Mouse (Mus musculus): ENCODE data around the gene Sh3bgrl2. TPM values are rescaled to one million over a fixed set of nuclear protein-coding genes. Genes with fewer than 3 reads are reported as not detected.

The Sh3bgrl2 gene
- total and polyA plus RNA-seq, 3 experiments: not detected

DNA sequence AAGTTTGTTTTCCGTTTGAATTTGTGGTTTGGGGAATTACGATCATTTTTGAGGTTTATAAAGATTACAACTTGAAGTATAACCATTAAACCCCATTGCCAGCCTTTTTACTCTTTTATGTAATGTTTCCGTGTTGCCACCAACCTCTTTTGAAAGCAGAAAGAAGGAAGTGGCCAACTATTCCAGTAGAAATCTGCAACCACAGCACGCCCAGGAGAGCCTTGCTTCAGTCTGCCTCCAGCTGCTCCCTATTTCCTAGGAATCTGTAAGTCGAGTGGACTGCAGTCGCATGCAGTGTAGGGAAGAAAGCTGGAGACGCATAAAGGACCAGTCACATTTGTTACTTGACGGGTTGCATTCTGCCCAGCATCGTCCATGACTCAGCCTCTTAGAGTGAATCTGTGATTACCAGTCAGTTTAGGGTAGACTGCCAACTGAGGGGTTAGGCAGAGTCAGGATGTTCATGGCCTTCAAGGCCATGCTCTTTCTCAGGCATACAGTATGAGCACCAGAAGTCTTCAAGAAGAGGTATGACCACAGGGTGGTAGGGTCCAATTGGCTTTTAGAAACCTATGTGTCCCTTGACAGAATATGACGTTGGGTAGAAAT, 43.8 kb downstream of the Sh3bgrl2 start:
- no peaks in the 10 kb centered on the region for H3K27me3 ChIP-seq (ENCODE audit: control insufficient read depth in 1 of 2, insufficient read depth in 2 of 2, low read length in 2 of 2)
- H3K79me2 ChIP-seq (ENCODE audit: control insufficient read depth, insufficient read depth, low read length, poor library complexity): no peaks in the 10 kb centered on the region
- TF ChIP-seq JUND (IDR thresholded peaks at IDR 0.05; ENCODE audit: low read depth, low read length) (no peak), RCOR1 (IDR thresholded peaks at IDR 0.05; ENCODE audit: low read depth, low read length) (no peak), ZKSCAN1 (IDR thresholded peaks at IDR 0.05; ENCODE audit: low read depth, low read length) (no peak), CHD1 (IDR thresholded peaks at IDR 0.05; ENCODE audit: low read depth, low read length) (no peak), HCFC1 (IDR thresholded peaks at IDR 0.05; ENCODE audit: low read depth, low read length) (no peak), TCF12 (IDR thresholded peaks at IDR 0.05; ENCODE audit: low read depth, low read length) (no peak), NELFE (IDR thresholded peaks at IDR 0.05; ENCODE audit: low read depth, low read length) (no peak), ETS1 (IDR thresholded peaks at IDR 0.05; ENCODE audit: low read depth, low read length) (no peak), MAX (IDR thresholded peaks at IDR 0.05; ENCODE audit: low read length) (no peak), NRF1 (IDR thresholded peaks at IDR 0.05; ENCODE audit: insufficient read depth, low read depth, low read length, poor library complexity, severe bottlenecking) (no peak)
- H3K27ac ChIP-seq (ENCODE audit: control insufficient read depth, low read depth, low read length): no peak overlapping the region
- no peaks in the 10 kb centered on the region for H3K4me1 ChIP-seq (ENCODE audit: control insufficient read depth in 1 of 2, insufficient read depth in 2 of 2, low read length in 2 of 2)
- H3K36me3 ChIP-seq (ENCODE audit: control insufficient read depth in 1 of 2, insufficient read depth in 2 of 2, low read length in 2 of 2): no peaks in the 10 kb centered on the region
- no peak overlapping the region for H3K9ac ChIP-seq (ENCODE audit: control insufficient read depth, low read depth, low read length, poor library complexity, severe bottlenecking)
- DNase-seq (ENCODE audit: low read depth, low spot score): no peak
- H3K4me3 ChIP-seq (ENCODE audit: control insufficient read depth in 1 of 2, insufficient read depth in 1 of 2, low read depth in 2 of 2, low read length in 2 of 2): no peak overlapping the region
- H3K9me3 ChIP-seq (replicated peaks; ENCODE audit: insufficient read depth, low read length): no peaks in the 10 kb centered on the region

DNA sequence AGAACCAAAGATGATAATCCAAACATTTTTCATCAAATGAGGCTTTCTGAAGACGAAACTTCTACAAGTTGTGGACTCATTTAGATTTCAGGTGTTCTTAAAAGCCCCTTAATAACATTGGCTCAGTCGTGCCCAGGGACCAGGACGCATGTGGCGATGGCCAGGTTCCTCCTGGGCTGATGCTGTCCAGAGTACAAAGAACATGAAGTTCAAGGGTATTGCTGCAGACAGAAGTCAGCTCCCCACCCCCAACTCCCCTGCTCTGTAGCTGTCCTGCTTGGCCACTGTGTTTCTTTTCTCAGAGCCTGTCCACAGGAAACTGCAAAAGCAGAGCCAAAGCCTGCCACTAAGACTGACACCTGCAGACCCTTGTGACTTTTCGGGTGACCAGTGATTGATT, 45.7 kb downstream of the Sh3bgrl2 start:
- no peak overlapping the region for H3K27ac ChIP-seq (ENCODE audit: control insufficient read depth, low read depth, low read length)
- no peak overlapping the region for H3K9ac ChIP-seq (ENCODE audit: control insufficient read depth, low read depth, low read length, poor library complexity, severe bottlenecking)
- no peaks in the 10 kb centered on the region for H3K36me3 ChIP-seq (ENCODE audit: control insufficient read depth in 1 of 2, insufficient read depth in 2 of 2, low read length in 2 of 2)
- H3K4me1 ChIP-seq (ENCODE audit: control insufficient read depth in 1 of 2, insufficient read depth in 2 of 2, low read length in 2 of 2): no peaks in the 10 kb centered on the region
- H3K27me3 ChIP-seq (ENCODE audit: control insufficient read depth in 1 of 2, insufficient read depth in 2 of 2, low read length in 2 of 2): no peaks in the 10 kb centered on the region
- no peak for DNase-seq (ENCODE audit: low read depth, low spot score)
- no peaks in the 10 kb centered on the region for H3K9me3 ChIP-seq (replicated peaks; ENCODE audit: insufficient read depth, low read length)
- H3K79me2 ChIP-seq (ENCODE audit: control insufficient read depth, insufficient read depth, low read length, poor library complexity): no peaks in the 10 kb centered on the region
- no peak for TF ChIP-seq RAD21 (IDR thresholded peaks at IDR 0.05; ENCODE audit: low read depth, low read length)
- H3K4me3 ChIP-seq (ENCODE audit: control insufficient read depth in 1 of 2, insufficient read depth in 1 of 2, low read depth in 2 of 2, low read length in 2 of 2): no peak overlapping the region

DNA sequence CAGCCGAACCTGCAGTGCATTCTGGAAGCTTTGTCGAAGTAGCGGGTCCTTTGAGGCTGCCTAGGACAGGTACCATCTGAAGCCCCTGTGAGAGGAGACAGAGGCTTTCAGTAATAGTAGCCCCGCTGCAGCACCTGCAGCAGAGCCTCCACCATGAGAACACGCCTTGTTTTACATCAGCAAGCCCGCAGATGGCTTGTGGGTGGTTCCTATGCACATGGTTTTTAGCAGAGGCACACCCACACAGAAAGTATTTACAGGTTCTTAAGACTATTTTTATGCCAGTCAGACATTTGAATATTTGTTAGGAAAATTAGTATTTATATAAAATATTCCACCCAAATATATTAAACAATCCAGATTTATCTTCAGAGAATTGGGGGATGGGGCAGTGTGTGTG, 48.0 kb downstream of the Sh3bgrl2 start:
- H3K27ac ChIP-seq (ENCODE audit: control insufficient read depth, low read depth, low read length): no peak overlapping the region
- H3K27me3 ChIP-seq (ENCODE audit: control insufficient read depth in 1 of 2, insufficient read depth in 2 of 2, low read length in 2 of 2): no peaks in the 10 kb centered on the region
- DNase-seq (ENCODE audit: low read depth, low spot score): no peak
- H3K9ac ChIP-seq (ENCODE audit: control insufficient read depth, low read depth, low read length, poor library complexity, severe bottlenecking): no peak overlapping the region
- H3K9me3 ChIP-seq (replicated peaks; ENCODE audit: insufficient read depth, low read length): no peaks in the 10 kb centered on the region
- H3K79me2 ChIP-seq (ENCODE audit: control insufficient read depth, insufficient read depth, low read length, poor library complexity): no peaks in the 10 kb centered on the region
- no peaks in the 10 kb centered on the region for H3K36me3 ChIP-seq (ENCODE audit: control insufficient read depth in 1 of 2, insufficient read depth in 2 of 2, low read length in 2 of 2)
- H3K4me3 ChIP-seq (ENCODE audit: control insufficient read depth in 1 of 2, insufficient read depth in 1 of 2, low read depth in 2 of 2, low read length in 2 of 2): no peak overlapping the region
- TF ChIP-seq RAD21 (IDR thresholded peaks at IDR 0.05; ENCODE audit: low read depth, low read length) (no peak), TCF12 (IDR thresholded peaks at IDR 0.05; ENCODE audit: low read depth, low read length) (no peak), RCOR1 (IDR thresholded peaks at IDR 0.05; ENCODE audit: low read depth, low read length) (no peak), ZC3H11A (IDR thresholded peaks at IDR 0.05; ENCODE audit: low read depth, low read length) (no peak), NELFE (IDR thresholded peaks at IDR 0.05; ENCODE audit: low read depth, low read length) (no peak), MEF2A (IDR thresholded peaks at IDR 0.05; ENCODE audit: extremely low read depth, insufficient replicate concordance, low read depth, low read length, poor library complexity, severe bottlenecking) (no peak), GATA1 (IDR thresholded peaks at IDR 0.05; ENCODE audit: low read depth, low read length) (no peak), TBP (IDR thresholded peaks at IDR 0.05; ENCODE audit: low read depth, low read length) (no peak), CHD2 (IDR thresholded peaks at IDR 0.05; ENCODE audit: low read length) (no peak), ZKSCAN1 (IDR thresholded peaks at IDR 0.05; ENCODE audit: low read depth, low read length) (no peak), ZNF384 (IDR thresholded peaks at IDR 0.05; ENCODE audit: low read depth, low read length) (no peak), USF1 (IDR thresholded peaks at IDR 0.05; ENCODE audit: low read depth, low read length) (no peak)
- no peaks in the 10 kb centered on the region for H3K4me1 ChIP-seq (ENCODE audit: control insufficient read depth in 1 of 2, insufficient read depth in 2 of 2, low read length in 2 of 2)

Data from MEL (cell line).